Mouse (Mus musculus) olfactory bulb, adult 2 months (tissue): ENCODE results near the gene Neurod4.

Experiments
- CTCF ChIP-seq: fragments of 200-500 bp; IDR thresholded peaks from 2 replicates; pipeline ENCODE4 v1.5.1; 2012; ENCODE audit warnings: low read depth, mild to moderate bottlenecking, low read length, moderate library complexity; ENCODE audit not compliant: insufficient read depth
- POLR2A ChIP-seq: fragments of 200-500 bp; IDR thresholded peaks from 2 replicates; pipeline ENCODE4 v1.6.1; 2012; ENCODE audit warnings: mild to moderate bottlenecking, low read depth, low read length, moderate library complexity; ENCODE audit not compliant: insufficient read depth

DNA sequence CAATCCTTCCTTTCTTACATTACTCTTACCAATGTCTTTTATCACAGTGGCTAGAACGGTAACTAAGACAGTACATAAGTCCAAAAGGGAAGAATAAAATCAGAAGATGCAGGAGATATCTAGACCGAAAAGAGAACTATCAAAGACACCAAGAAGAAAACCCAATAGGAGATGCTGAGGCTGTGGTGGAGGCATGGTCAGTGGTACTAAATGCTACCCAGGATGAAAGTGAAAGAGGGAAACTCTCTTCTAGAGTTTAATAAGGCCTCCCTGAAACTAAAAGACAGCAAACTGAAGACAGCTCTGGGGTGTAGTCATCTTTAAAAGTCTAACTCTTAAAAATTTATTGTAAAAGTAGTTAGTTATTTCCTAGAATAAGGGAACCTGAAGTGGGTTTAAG is 40.7 kb upstream of the Neurod4 start:
- no peak for TF ChIP-seq CTCF
- no peak for TF ChIP-seq POLR2A
